Mouse (Mus musculus) forebrain, embryonic 15.5 days (tissue): ENCODE measurements around the gene Gm49358. TPM values are rescaled to one million over a fixed set of nuclear protein-coding genes. Genes with fewer than 3 reads are reported as not detected.

Experiments
- ATAC-seq: fragments of 200-750 bp; cut with Nextera tagmentation; replicated peaks from 2 replicates; pipeline ENCODE4 v1.8.0; 2017; ENCODE audit warnings: mild to moderate bottlenecking, moderate TSS enrichment, moderate library complexity
- H3K27ac ChIP-seq: fragments of 300-500 bp; sonication (generic); replicated peaks from 2 replicates; pipeline ENCODE4 v1.5.1; 2015; ENCODE audit warnings: mild to moderate bottlenecking, inconsistent platforms
- H3K27me3 ChIP-seq: fragments of 300-500 bp; sonication (generic); 2 replicates; pipeline ENCODE4 v1.6.1; 2015; ENCODE audit warnings: inconsistent platforms
- H3K36me3 ChIP-seq: fragments of 300-500 bp; sonication (generic); 2 replicates; pipeline ENCODE4 v1.6.1; 2015; ENCODE audit warnings: mild to moderate bottlenecking, inconsistent platforms
- H3K4me1 ChIP-seq: fragments of 300-500 bp; sonication (generic); 2 replicates; pipeline ENCODE4 v1.6.1; 2015; ENCODE audit warnings: inconsistent platforms
- H3K4me2 ChIP-seq: fragments of 300-500 bp; sonication (generic); replicated peaks from 2 replicates; pipeline ENCODE4 v1.6.1; 2015; ENCODE audit warnings: mild to moderate bottlenecking, inconsistent platforms
- H3K4me3 ChIP-seq: fragments of 300-500 bp; sonication (generic); 2 replicates; pipeline ENCODE4 v1.5.1; 2015; ENCODE audit warnings: mild to moderate bottlenecking, inconsistent platforms
- H3K9ac ChIP-seq: fragments of 300-500 bp; sonication (generic); replicated peaks from 2 replicates; pipeline ENCODE4 v1.6.1; 2015; ENCODE audit warnings: mild to moderate bottlenecking, inconsistent platforms
- H3K9me3 ChIP-seq: fragments of 300-500 bp; sonication (generic); 2 replicates; pipeline ENCODE4 v1.6.1; 2016; ENCODE audit warnings: inconsistent platforms
- WGBS: fragments of 180-500 bp; shearing (Covaris S2); methylation state at CpG from one replicate; pipeline ENCODE4 v1.1.7; 2015; ENCODE audit warnings: mixed read lengths; 5-methylcytosine and 5-hydroxymethylcytosine counted together
- polyA plus RNA-seq: library from polyadenylated mRNA; unstranded; fragments of >200 nt; fragmentation: Nextera tagmentation; extraction: Ambion mirVana; gene quantifications from 2 replicates; pipeline ENCODE4 v1.2.1, GENCODE M21; 2015

Gm49358 gene
- polyA plus RNA-seq, 1 experiment from 2014 or later = not detected

DNA sequence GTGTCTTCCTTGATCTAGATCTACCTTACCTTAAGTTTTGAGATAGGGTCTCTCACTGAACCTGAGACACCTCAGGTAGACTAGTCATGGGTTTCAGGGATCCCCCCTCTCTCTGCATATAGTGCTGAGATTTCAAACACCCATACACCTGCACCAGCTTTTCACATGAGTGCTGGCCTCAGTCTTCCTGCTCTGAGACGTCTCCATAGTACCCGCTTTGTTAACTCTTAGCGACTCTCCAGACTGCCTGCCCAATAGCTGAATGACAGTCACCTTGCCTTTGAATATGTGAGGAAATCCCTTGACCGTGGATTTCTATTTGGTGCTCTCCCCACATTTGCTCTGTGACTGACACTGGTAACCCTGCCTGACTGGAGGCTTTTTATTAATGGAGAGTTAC is 30.4 kb downstream of the Gm49358 start:
- 84% methylated on average over 4 of the region's 4 CpGs for WGBS
- H3K36me3 ChIP-seq = no peaks in the 10 kb centered on the region
- H3K4me1 ChIP-seq = peaks cover 3% of the 10 kb centered on the region; the same call in 1 of the 2 replicates
- H3K9me3 ChIP-seq = no peaks in the 10 kb centered on the region
- H3K4me2 ChIP-seq = no peak overlapping the region
- H3K27ac ChIP-seq = no peak overlapping the region
- H3K27me3 ChIP-seq = no peaks in the 10 kb centered on the region
- no peak for ATAC-seq
- H3K4me3 ChIP-seq = no peak overlapping the region
- no peak overlapping the region for H3K9ac ChIP-seq

DNA sequence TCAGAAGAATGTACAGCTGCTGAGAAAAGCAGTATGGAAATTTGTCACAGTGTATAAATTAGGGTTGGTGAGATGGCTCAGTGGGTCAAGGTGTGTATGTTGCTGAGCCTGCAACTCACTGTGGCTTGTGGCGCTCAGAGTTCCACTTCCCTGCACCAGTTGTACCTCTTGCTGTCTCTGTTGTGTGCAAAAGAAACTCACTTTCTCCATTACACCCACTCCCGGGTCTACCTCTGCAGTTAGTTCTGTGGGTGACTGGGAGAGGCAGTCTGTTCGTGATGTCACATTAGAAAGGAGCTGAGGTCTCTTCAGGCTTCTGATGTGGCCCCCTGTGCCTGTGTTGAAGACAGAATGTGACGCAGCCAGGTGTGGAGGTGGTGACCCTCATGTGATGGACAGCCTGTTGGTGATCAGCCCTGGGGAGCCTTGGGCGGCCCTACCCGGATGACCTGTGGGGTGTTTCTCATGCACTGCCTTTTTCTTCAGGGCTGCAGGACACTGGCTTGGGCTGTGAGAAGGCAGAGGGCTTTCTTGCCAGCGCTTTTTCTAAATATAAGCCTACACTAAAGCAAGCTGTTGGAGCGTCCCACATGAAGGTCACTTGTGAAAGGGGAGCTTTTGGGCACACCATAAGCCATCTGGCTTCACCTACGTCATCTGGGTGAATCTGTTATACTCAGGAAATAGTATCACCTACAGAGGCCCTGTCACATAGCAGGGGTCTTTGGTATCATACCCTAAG is 31.2 kb downstream of the Gm49358 start:
- Histone ChIP-seq H3K27me3 (no peaks in the 10 kb centered on the region), H3K4me1 (peaks cover 3% of the 10 kb centered on the region; the same call in 1 of the 2 replicates), H3K9ac (no peak overlapping the region), H3K36me3 (no peaks in the 10 kb centered on the region), H3K27ac (no peak overlapping the region), H3K4me3 (no peak overlapping the region), H3K9me3 (no peaks in the 10 kb centered on the region), H3K4me2 (no peak overlapping the region)
- ATAC-seq = no peak
- 94% methylated on average over 9 of the region's 9 CpGs for WGBS

DNA sequence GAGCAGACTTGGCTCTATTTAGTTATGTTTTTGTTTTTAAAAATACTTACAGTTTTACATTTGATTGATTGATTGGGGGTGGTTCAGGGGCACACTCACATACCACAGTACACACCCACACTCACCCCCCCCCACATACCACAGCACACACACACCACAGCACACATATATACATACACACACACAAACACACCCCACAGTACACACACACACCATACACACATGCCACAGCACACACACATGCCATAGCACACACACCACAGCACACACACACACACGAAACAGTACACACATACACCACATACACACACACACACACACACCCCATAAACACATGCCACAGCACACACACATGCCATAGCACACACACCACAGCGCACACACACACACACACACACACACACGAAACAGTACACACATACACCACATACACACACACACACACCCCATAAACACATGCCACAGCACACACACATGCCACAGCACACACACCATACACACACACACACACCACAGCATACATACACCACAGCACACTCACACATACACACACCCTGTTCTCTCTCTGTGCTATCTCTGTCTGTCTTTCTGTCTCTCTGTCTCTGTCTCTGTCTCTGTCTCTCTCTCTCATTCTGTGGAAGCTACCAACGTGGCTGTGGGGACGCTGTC is 32.4 kb downstream of the Gm49358 start:
- peaks cover 3% of the 10 kb centered on the region; the same call in 1 of the 2 replicates for H3K4me1 ChIP-seq
- H3K9me3 ChIP-seq = no peaks in the 10 kb centered on the region
- H3K27ac ChIP-seq = no peak overlapping the region
- H3K27me3 ChIP-seq = no peaks in the 10 kb centered on the region
- no peaks in the 10 kb centered on the region for H3K36me3 ChIP-seq
- ATAC-seq = no peak
- no peak overlapping the region for H3K4me3 ChIP-seq
- WGBS = 94% methylated on average over 5 of the region's 5 CpGs
- no peak overlapping the region for H3K4me2 ChIP-seq
- H3K9ac ChIP-seq = no peak overlapping the region

DNA sequence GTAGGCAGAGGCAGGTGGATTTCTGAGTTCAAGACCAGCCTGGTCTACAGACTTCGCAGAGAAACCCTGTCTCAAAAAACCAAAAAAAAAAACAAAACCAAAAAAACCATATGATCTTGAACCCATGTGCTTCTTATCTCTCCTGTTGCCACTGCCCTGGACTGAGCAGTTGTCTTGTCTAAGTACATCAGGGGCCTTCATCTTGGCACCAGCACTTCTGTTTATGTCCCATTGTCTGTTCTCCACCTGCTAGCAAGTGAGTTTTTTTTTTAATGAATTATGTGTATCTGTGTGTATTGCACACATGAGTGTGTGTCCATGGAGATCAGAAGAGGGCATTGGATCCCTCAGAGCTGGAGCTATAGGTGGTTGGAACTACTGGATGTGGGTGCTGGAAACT is 43.6 kb downstream of the Gm49358 start:
- Histone ChIP-seq H3K27ac (no peak overlapping the region), H3K4me2 (no peak overlapping the region), H3K4me3 (no peak overlapping the region), H3K9me3 (no peaks in the 10 kb centered on the region), H3K4me1 (0 out of 2 replicates have a peak, but pooled peaks cover 6% of the 10 kb centered on the region), H3K27me3 (no peaks in the 10 kb centered on the region), H3K9ac (no peak overlapping the region), H3K36me3 (no peaks in the 10 kb centered on the region)
- 96% methylated on average over 1 of the region's 1 CpGs for WGBS
- no peak for ATAC-seq

DNA sequence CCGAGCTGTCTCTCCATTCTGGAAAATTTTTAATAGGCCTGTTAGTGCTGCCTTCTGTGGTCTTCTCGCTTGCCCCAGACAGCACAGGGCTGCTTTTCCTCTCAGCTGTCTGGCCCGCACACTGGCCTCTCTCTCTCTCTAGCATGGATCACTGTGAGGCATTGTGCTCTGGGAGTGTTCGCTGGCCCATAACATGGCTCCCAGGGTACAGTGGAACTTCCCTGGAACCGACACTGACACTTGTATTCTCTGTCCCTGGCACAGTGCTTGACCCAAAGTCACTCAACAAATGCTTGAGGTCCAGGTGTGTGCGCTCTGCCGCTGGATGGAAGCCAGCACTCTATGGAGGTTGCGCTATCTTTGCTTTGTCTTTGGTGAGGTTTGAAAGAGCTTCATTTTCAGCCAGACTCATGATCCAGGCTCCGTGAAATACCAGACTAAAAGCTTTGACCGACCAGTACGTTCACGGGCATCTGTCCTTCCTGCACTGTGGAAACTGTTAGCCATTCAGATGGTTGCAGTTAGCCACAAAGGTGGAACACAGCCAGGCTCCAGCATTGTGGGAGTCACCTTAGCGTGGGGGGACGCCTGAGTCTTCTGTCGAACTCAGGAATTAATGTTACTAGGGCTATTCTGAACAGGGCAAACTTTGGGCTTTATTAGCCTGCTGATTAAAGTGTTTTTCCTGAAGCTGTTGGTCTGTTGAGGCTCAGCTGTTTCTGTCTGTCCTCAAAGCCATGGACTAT is 44.4 kb downstream of the Gm49358 start:
- Histone ChIP-seq H3K4me1 (0 out of 2 replicates have a peak, but pooled peaks cover 6% of the 10 kb centered on the region), H3K36me3 (no peaks in the 10 kb centered on the region), H3K9me3 (no peaks in the 10 kb centered on the region), H3K9ac (no peak overlapping the region), H3K4me3 (no peak overlapping the region), H3K27ac (no peak overlapping the region), H3K4me2 (no peak overlapping the region), H3K27me3 (no peaks in the 10 kb centered on the region)
- WGBS = 64% methylated on average over 15 of the region's 15 CpGs
- ATAC-seq = peak; percentile 41; the same call in 1 of the 2 replicates

DNA sequence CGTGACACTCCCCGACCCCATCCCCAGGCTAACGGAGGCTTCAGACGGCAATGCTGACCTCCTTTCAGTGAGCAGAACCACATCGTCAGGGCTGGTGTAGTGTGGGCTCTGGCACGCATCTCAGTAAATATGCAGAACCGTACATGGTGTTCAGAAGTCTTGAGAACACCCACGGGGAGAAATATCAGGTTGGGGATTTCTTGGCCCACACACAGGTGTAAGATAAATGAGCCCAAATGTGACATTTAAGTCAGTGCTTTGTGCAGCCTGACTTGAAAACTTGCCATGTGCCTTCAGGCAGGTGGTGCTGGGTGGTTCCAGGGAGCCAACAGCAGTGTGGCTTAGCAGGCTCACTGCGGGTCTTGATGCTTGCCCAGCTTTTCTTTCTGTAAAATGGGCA is 46.2 kb downstream of the Gm49358 start:
- H3K4me1 ChIP-seq = 0 out of 2 replicates have a peak, but pooled peaks cover 6% of the 10 kb centered on the region

DNA sequence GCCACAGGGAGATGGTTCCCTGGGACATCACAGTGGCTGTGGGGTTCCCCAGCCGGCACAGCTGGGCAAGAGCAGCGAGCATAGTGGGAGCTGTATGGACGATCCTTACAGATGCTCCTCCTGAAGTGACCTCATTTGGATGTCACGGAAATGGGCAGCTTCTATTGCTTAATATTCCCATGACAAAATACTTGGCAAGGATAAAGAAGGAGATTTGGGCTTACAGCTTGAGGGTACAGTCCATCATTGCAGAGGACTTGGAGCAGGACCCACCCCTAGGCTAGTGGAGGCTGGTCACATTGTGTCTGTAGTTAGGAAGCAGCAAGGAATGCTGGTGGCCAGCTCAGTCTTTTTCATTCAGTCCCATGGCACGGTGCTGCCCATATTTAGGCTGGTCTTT is 46.8 kb downstream of the Gm49358 start:
- Histone ChIP-seq H3K9me3 (no peaks in the 10 kb centered on the region), H3K27ac (no peak overlapping the region), H3K4me2 (no peak overlapping the region), H3K36me3 (no peaks in the 10 kb centered on the region), H3K9ac (no peak overlapping the region), H3K4me3 (no peak overlapping the region), H3K27me3 (no peaks in the 10 kb centered on the region), H3K4me1 (0 out of 2 replicates have a peak, but pooled peaks cover 6% of the 10 kb centered on the region)
- 93% methylated on average over 5 of the region's 5 CpGs for WGBS
- no peak for ATAC-seq

More for the DNA sequence above, 46.2 kb downstream of the Gm49358 start:
- Histone ChIP-seq H3K9ac (no peak overlapping the region), H3K27ac (no peak overlapping the region), H3K4me3 (no peak overlapping the region), H3K9me3 (no peaks in the 10 kb centered on the region), H3K36me3 (no peaks in the 10 kb centered on the region), H3K4me2 (no peak overlapping the region), H3K27me3 (no peaks in the 10 kb centered on the region)
- no peak for ATAC-seq
- 74% methylated on average over 9 of the region's 9 CpGs for WGBS

DNA sequence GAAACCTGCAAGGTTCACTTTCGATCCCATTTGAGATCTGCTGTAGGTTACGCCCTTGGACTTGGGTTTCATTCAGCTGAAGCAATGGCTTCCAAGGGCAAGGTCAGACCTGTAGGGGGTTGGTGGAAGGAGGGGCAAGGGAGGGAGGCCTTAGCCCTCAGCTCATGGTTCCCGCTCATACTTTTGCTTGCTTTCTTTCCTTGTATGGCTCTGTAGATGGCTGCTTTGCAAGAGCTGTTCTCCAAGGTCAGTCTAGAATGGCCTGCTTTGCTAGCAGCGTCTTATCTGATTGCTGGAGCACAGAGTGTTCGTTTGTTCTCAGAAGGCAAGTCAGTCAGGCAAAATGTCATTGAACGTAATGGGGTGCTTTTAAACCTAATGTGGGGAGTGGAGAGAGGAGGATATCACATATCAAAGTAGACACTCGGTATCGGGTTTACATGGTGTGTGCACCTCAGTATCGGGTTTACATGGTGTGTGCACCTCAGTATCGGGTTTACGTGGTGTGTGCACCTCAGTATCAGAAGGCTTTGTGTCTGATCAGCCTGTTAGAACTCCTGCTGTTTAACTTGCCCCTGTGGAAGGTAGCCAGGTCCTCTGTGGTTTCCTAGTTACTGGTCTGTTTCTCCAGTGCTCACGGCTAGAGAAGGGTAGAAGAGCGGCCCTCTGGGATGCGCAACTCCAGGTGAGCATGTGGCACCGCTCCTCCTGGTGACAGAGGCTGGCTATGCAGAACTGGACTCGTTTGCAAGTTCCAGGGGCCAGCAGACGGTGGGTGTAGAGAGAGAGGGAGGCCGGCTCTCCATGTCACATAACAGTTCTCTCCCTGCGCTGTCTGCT is 50.7 kb downstream of the Gm49358 start:
- 84% methylated on average over 19 of the region's 19 CpGs for WGBS
- H3K9ac ChIP-seq = no peak overlapping the region
- no peak overlapping the region for H3K4me3 ChIP-seq
- ATAC-seq = no peak
- H3K4me2 ChIP-seq = no peak overlapping the region
- no peaks in the 10 kb centered on the region for H3K27me3 ChIP-seq
- no peaks in the 10 kb centered on the region for H3K36me3 ChIP-seq
- H3K27ac ChIP-seq = no peak overlapping the region
- no peaks in the 10 kb centered on the region for H3K9me3 ChIP-seq
- peaks cover 4% of the 10 kb centered on the region for H3K4me1 ChIP-seq

DNA sequence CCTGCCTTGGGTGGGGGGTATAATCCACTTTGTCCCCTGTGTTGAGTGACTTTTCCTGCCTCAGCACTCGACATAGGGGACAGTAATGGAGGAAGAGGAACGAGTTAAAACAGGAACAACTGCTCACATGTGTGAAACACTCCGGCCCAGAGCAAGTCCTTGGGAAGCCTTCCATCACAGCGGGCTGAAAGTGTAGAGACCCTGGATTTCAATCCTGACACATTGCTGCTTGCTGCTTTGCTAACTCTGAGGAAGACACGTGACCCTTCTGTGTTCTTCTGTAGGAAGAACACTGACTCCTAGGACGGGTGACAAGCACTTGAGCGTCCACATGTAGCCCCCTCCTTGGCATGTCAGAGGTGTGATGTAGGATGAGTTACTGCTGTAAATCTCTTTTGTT is 51.4 kb downstream of the Gm49358 start:
- Histone ChIP-seq H3K27me3 (no peaks in the 10 kb centered on the region), H3K4me1 (peaks cover 10% of the 10 kb centered on the region), H3K27ac (no peak overlapping the region), H3K36me3 (no peaks in the 10 kb centered on the region), H3K9me3 (no peaks in the 10 kb centered on the region), H3K4me2 (no peak overlapping the region), H3K9ac (no peak overlapping the region), H3K4me3 (no peak overlapping the region)
- 84% methylated on average over 7 of the region's 7 CpGs for WGBS
- no peak for ATAC-seq

DNA sequence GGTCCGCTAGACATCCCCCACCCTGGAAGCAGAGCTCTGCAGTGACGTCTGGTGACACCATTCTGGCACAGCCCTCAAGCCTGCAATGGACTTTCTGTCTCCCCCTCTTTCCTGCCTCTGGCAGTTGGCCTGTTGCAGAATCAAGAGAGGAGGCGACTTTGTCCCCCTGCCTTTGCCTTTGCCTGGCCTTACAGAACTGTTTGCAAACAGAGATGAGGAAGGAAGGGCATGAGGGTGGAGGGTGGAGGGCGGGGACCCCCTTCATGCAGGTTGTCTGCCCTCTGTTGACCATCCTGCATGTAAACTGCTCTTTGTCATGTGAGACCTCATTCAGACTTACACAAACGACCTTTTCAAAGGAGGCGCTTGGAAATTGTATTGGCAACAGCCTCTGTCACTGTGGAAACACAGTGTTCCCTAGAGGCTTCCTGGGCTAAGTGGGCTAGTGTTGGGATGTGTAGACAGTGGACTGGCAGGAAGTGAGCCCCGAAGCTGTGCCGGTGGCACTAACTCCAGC is 55.9 kb downstream of the Gm49358 start:
- no peak overlapping the region for H3K4me3 ChIP-seq
- 0 out of 2 replicates have a peak, but pooled peaks cover 6% of the 10 kb centered on the region for H3K36me3 ChIP-seq
- ATAC-seq = peak; percentile 53
- no peaks in the 10 kb centered on the region for H3K27me3 ChIP-seq
- peaks cover 12% of the 10 kb centered on the region for H3K4me1 ChIP-seq
- WGBS = 14% methylated on average over 8 of the region's 8 CpGs
- H3K9ac ChIP-seq = no peak overlapping the region
- no peaks in the 10 kb centered on the region for H3K9me3 ChIP-seq
- H3K27ac ChIP-seq = no peak overlapping the region
- H3K4me2 ChIP-seq = no peak overlapping the region; the same call in 1 of the 2 replicates

DNA sequence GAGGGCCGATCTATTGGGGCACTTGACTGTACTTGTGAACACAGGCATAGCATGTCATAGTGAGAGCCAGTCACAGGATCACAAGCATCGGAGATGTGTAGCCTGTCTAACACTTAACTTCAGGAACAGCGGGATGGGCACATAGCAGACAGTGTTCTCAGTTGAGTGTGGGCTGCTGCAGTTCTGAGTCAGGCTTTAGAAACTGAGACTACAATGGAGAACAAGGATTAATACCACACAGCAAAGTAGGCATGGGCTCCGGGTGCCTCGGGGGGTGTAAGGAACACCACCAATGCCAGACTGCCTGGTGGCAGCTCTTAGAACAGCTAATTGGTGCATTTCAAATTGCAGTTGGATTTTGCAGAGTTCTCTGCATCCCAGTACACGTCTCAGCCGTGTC is 57.2 kb downstream of the Gm49358 start:
- 91% methylated on average over 7 of the region's 7 CpGs for WGBS
- Histone ChIP-seq H3K9ac (no peak overlapping the region), H3K4me2 (no peak overlapping the region), H3K4me3 (no peak overlapping the region), H3K4me1 (peaks cover 12% of the 10 kb centered on the region), H3K27me3 (no peaks in the 10 kb centered on the region), H3K36me3 (peaks cover 6% of the 10 kb centered on the region; the same call in 1 of the 2 replicates), H3K9me3 (no peaks in the 10 kb centered on the region), H3K27ac (no peak overlapping the region)
- ATAC-seq = no peak
